Mouse (Mus musculus) gastrocnemius, postnatal 14 days (tissue): ENCODE results near the gene Pou2f3. TPM values are rescaled to one million over a fixed set of nuclear protein-coding genes. Genes with fewer than 3 reads are reported as not detected.

Experiments
- DNase-seq: peaks from one replicate; pipeline ENCODE4 v3.0.0; 2021; ENCODE audit warnings: mixed read lengths
- intact Hi-C: fragments of 180-260 bp; cut with DNase I; formaldehyde crosslinking; loops from one replicate; pipeline ENCODE4 v1.15.1; 2025; ENCODE audit warnings: low total_unique reads
- total RNA-seq, 2 experiments: library from RNA; stranded (reverse); gene quantifications; 2 replicates each; pipeline ENCODE4 v1.2.3; 2021

The Pou2f3 gene
- total RNA-seq, 2 experiments from 2014 or later, result 0.11 TPM; not detected in 1

GRCm38 (mm10) chr9:43097801-43098557 lies 112.2 kb downstream of the Pou2f3 start:
- DNase-seq, result no peak
- intact Hi-C loops, result no loop called here

- intact Hi-C loops, result no loop called here
These were observed 113.8 kb downstream of the Pou2f3 start for GRCm38 (mm10) chr9:43096337-43096736.

DNA sequence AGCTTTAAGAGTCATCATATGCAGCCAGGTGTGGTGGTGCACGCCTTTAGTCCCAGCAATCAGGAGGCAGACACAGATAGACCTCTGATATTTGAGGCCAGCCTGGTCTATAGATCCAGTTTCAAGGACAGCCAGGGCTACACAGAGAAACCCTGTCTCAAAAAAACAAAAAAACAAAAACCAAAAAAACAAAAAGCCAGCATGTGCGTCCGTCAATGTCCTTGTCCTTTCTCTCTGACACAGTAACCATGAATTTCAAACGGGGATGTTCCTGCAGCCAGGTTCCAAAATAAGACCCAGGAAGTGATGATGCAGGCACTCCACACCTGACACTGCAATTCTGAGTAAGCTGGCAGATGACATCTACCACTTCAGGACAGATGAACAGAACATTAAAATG lies 115.3 kb downstream of the Pou2f3 start:
- intact Hi-C loops, result no loop called here
- DNase-seq, result no peak

More at GRCm38 (mm10) chr9:43096337-43096736, 113.8 kb downstream of the Pou2f3 start:
- no peak for DNase-seq

GRCm38 (mm10) chr9:43093803-43094202 lies 116.4 kb downstream of the Pou2f3 start:
- DNase-seq, result no peak
- intact Hi-C loops, result no loop called here

- DNase-seq, result no peak
These were observed 124.4 kb downstream of the Pou2f3 start for GRCm38 (mm10) chr9:43085686-43086285.

DNA sequence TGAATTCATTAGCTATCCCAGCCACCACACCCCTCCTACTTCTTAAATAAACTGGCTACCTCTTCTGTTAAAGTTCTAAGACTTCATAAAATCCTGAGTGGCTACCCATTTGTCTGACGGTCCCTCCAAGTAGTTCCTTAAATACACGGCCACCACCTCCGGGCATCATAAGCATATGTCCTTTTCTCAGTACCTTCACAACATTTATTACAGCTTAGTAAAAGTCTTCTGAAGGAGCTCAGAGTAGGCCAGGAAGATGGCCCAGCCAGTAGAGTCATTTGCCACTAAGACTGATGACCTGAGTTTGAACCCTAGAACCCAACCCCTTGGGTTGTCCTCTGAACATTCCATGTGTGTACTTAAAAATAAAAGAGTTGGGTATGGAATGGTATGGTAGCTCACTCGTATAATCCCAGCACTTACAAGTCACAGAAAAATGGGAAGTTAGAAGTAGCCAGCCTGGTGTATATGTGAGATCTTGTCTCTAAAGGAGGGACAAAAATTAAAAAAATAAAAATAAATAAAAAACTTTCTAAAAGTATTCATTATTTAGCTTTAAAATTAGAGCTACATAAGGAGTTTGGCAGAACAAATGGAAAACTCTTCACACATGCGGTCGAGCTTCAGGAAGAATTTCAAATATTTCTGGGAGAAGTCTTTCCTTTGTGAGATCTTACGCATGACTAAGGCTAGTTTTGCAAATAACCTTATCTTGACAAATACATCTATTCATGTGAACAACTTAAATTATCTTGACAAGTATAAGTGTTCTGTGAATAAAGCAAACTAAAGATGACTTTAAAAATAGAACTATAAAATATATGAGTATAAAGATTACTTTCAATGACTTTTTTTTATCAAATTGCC lies 125.4 kb downstream of the Pou2f3 start:
- DNase-seq, result no peak
- intact Hi-C loops, result no loop called here

More at GRCm38 (mm10) chr9:43085686-43086285, 124.4 kb downstream of the Pou2f3 start:
- intact Hi-C loops, result no loop called here

GRCm38 (mm10) chr9:43083441-43084055 lies 126.6 kb downstream of the Pou2f3 start:
- DNase-seq, result no peak
- intact Hi-C loops, result no loop called here

DNA sequence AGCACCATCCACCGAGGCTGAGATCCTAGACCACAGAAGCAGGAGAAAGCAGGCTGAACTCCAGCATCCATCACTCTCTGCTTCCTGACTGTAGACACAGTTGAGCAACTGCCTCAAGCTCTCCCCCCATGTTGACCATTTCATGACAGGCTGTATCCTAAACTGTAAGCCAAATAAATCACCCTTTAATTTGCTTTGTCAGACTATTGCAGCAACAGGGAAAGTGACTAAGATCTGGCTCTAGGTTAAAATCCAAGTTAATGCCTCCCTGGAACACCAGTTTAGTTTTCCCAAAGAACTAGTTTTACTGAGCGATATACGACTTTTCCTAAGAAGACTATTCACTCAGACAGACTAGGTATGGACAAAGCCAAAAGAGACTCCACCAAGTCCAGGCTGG lies 131.5 kb downstream of the Pou2f3 start:
- intact Hi-C loops, result no loop called here

DNA sequence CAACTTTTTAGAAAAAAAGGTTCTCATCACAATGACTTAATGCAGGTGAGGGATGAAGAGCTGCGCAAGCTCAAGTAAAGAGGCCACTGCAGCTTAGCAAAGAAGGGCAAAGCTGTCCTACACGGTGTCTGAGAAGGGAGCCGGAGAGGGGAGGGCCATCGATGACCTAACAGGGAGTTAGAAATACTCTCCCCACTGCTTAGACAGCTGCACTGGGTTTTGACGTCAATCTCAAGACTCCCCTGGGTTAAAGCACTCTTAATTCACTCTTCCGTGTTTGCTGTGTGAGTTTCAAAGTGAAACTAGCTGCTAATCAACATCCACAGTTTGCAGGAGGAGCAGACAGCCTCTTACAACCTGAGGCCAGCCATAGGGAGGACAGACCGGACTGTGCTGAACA lies 134.0 kb downstream of the Pou2f3 start:
- DNase-seq, result no peak
- intact Hi-C loops, result no loop called here

More for the DNA sequence above, 131.5 kb downstream of the Pou2f3 start:
- no peak for DNase-seq

DNA sequence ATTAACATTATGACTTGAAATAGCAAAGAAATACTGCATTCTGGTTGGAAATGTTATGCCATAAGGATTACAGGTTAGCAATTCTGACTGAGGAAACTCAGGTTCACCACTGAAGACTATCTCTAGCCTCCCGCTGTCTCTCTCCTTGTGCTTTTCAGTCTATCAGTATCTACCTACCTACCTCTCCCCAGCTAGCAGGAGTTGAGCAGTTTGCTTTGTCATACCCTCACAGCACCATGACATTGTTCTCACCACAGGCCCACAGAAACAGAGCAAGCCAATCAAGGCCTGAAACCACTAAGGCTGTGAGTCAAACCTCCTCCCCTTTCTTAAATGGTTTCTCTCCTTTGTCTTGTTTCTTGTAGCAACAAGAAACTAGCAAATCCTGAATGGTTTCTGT lies 135.6 kb downstream of the Pou2f3 start:
- no peak for DNase-seq
- intact Hi-C loops, result no loop called here

Other genes with a start within 250 kb of the Pou2f3 start
- 10 to 100 TPM; 45.7 to 52.5 TPM for gene Arhgef12, start 103.1 kb downstream of the Pou2f3 start, total RNA-seq
- 1 to 10 TPM; 1.2 TPM for gene Tmem136, start 93.8 kb downstream of the Pou2f3 start, total RNA-seq
- gene Oaf, start 29.5 kb upstream of the Pou2f3 start, total RNA-seq, result 10 to 100 TPM; 12.0 to 24.9 TPM
- under 1 TPM; 0.08 to 0.16 TPM for gene Trim29, start 100.5 kb upstream of the Pou2f3 start, total RNA-seq